Mouse (Mus musculus) neural tube, embryonic 10.5 days (tissue): ENCODE results near the gene Brwd1.
"Not testable (repeated sequence)": the region's sequence is repeated elsewhere in the genome, so short reads cannot be mapped to it uniquely, and the experiment has no call there.

Experiments used
- DNase-seq: peaks from one replicate; pipeline ENCODE4 v3.0.0-alpha.2; 2017; ENCODE audit warnings: low spot score; ENCODE audit errors: extremely low spot score

The Brwd1 gene

DNA sequence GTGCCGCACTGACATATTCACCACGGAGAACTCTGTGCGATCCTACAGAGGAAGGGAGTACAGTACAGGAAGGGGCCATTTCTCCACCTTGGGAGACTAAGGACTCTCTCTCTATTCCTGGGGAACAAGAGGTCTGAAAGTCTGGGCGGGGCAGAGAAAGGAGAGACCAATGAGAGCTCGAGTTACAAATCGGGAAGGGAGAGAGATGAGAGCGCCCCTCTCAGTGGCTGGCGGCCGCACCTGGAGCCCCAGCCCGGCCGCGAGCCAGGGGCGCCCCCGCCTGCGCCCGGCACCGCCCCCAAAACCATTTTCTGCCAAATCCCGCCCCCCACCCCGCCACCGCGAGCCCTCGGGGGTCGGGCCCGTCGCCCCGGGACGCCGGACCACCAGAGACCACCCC is 995 bp downstream of the Brwd1 start:
- no peak for DNase-seq

DNA sequence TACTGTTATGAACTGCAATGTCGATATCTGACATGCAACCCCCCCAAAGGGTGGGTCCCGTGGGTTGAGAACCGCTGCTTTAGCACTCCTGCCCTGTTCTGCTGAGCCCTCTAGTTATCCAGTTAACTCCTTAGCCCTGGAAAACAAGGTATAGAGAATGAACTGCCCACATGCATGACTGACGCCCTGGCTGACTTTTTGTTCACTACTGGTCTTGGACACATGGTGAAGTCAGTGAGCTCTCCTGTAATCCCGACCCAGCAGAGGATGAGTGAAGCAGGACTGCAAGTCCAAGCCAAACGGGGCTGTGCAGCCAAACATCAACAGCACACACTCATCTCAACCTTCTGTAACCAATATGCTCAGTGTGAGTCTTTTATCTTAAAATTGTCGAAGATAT is 1.8 kb downstream of the Brwd1 start:
- DNase-seq = no peak

DNA sequence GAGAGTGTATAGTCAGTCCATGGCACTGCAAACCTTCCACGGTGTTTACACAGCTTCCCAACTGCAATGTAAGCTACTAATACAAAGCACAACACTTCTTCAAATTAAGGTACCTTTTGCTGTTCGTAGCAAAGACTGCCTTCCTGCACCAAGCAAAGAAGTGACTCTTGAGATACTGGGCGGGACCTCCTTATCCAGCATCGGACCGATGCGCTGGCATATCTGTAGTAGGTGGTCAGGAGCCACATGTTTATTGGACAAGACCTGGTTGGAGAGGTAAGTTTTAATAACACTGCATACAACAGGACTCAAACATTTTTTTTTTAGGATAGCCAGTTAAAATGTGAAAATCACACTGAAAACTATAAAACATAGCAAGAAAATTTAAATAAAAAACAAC is 14.0 kb downstream of the Brwd1 start:
- no peak for DNase-seq

DNA sequence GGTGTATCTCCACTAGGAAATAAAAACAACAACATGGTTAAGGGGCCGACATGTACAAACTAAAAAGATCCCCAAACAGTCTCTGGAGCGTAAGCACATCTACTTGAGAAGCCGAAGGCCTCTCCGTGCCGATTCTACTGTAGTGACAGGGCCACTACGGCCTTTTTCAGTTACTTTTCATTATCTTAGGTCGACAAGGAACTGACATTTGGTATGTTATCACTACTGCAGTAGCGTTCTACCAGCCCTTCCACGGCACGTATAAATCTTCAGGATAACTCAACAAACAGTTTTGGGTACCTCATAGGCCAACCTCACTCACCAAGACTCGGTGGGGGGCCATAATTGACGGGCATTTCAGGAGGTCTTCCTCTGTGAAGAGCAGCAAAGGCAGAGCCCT is 16.2 kb downstream of the Brwd1 start:
- no peak for DNase-seq

DNA sequence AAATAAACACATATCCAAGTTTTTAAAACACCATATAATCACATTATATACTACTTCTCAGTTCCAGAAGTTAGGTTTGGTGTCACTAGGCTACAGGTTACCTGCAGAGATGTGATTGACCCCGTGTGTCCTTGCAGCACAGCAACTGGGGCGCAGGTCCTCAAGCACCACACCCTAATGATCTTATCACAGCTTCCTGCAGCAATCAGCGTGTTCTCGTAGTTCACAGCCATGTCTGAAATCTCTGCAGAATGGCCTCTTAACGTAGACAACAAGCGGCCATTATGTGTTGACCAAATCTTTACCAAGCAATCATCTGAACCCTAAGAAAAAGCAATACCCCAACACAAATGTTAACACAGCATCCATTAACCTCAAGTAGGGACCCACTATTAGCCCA is 17.7 kb downstream of the Brwd1 start:
- no peak for DNase-seq

DNA sequence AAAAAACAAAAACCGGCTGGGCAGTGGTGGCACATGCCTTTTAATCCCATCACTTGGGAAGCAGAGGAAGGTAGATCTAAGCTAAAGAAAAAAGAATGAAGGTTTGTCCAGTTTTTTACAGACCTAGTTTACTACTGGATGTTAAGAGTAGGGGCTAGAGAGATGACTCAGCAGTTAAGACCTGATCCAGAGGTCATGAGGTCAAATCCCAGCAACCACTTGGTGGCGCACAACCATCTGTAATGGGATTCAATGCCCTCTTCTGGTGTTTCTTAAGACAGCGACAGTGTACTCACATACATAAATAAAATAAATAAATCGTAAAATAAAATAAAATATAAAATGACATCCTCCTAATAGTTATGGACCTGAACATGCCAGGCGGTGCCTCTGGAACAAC is 38.2 kb downstream of the Brwd1 start:
- DNase-seq = no peak

DNA sequence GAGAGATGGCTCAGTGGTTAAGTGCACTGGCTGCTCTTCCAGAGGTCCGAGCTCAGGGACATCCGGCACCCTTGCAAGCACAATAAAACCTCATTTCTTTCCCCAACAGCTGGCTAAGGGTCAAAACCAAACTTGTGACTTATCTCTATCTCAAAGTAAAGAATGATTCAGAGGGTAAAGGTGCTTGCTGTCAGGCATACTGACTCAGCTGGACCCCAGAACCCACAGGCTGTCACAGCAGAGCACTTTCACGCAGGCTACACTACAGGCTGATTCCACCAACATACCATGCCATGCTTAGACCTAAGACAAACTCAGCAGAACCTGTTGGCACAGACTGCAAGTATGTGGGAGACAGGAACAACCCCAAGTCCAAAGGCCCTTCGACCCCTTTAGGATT is 41.6 kb downstream of the Brwd1 start:
- DNase-seq = no peak

DNA sequence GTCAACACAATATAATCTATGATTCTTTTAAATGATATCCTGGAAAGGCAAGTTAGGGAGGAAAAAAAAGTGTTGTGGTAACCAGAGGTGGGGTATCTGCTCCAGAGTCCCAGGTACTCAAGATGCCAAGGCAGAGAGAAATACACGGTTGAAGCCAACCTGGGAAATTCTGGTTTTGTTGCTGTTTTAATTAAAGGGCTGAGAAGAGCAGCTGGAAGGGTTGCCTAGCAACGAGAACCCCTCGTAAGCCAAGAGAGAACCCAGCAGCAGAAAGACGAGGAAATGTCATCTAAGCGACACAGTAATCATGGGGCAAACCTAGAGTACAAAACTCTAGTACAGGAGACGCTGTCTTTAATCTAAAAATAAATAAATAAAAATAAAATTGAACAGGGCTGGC is 42.8 kb downstream of the Brwd1 start:
- no peak for DNase-seq

DNA sequence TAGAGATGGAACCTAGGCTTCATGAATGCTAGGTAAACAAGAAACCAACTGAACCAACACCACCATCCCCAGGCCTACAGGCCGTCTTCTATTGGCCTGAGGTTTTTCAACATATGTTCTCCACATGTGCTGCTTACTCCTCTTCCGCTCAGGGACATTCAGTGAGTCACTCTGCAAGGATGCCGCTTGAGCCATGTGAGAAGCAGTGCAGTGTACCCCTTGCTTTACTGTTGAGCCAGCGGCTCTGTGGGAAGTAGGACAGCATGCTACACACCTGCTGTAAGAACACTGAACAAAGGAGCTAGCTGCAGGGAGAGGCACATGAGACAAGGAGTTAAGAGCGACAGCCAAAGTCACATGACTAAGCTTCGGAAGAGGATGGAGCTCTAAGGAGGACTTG is 47.9 kb downstream of the Brwd1 start:
- DNase-seq = peak; percentile 22

DNA sequence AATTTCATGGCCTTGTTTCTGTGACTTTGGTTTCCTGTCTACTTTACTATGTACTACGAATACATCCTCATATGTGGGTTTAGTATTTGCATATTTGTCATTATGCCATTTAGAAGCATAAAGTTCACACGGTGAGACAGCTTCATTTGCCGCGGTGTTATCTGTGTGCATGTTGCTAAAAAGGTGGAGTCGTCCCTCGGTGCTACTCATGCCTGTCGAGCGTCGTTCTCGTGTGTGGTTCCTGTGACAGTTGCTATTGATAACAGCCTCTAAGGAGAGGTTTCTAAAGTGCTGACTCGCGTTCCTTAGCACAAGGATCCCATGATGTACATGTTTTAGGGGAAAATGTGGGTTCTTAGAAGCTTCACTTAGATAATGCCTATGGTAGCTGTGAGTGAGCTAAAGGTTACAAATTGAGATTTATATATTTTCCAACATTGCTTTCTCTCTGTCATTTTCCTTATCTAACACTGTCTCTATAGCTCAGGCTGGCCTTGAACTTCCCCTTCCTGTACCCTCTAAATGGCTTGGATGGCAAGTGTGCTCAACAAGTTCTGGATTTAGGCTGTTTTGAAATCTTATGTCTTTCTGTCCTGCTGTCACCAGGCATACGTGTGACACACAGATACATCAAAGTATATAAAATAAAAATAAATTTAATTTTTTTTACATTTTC is 49.8 kb downstream of the Brwd1 start:
- no peak for DNase-seq

DNA sequence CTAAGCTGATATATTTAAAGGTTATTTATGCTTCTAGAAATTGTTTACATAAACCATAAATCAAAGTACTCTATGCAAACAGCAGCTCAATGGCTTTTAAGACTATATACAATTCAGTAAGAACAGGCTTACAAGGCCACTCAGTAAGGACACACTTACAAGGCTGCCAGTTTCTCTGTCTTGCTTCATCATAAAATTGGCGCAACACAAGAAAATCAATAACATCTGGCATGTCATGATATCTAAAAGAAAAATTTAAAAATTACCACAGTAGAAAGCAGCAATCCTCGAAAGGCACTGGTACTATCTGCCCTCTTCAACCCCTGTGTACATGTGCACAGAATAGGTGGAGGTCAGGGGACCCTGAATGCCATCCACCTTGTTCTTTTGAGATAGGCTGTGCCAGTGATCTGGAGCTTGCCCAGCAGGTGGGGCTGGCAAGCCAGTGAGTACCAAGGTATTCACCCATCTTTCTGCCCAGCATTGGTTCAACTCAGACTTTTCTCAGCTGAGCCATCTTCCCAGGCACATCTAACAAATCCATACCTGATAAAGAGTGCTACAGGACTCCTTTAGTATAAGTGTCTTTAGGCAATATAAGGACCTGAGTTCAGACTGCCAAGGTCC is 51.7 kb downstream of the Brwd1 start:
- no peak for DNase-seq

DNA sequence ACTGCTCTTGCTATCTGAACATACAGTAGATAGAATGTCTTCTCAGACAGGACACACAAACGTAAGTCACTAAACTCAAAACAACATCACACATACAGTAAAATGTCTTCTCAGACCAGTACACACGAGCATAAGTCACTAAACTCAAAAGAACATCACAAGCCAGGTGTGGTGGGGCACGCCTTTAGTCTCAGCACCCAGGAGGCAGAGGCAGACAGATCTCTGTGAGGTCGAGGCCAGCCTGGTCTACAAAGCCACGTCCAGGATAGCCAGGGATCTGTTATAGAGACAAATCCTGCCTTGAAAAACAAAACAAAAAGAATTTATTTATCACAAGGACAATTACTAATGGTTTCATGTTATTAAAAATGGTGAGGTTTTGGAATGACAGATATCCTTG is 56.1 kb downstream of the Brwd1 start:
- no peak for DNase-seq

DNA sequence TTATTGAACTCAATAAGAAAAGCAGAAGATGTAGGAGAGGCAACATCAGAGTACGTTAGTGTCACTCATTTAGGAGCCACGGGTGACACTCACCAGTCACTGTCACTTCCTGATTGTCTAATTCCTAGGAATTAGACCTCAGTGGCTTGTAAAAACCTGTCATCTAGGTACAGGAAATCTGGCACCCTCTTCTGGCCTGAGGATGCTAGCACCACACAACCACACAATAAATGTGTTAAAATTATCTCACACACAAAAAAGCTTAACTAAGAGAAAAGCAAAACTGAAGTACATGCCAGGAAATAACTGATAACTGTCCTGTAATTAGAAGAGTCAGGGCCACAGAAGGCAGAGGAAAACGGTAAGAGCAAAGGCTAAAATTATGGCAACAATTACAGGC is 57.1 kb downstream of the Brwd1 start:
- DNase-seq = no peak

DNA sequence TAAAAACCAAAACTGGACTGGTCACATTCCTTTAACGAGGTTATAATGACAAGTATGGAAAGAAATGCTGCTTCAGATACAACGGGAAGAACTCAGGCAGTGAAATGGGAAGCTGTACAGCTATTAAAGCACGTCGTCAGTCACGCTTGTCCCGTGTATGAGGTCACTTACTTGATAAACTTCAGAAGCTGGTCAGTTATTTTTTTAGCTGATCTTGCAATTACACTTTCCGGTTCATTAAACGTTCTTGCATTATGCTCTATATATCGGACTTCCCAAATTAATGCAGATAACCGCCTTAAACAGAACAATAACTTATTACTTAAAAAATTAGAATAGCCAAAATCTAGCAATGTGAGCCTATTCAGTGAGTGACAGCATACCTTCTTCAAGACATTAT is 61.3 kb downstream of the Brwd1 start:
- DNase-seq = no peak

DNA sequence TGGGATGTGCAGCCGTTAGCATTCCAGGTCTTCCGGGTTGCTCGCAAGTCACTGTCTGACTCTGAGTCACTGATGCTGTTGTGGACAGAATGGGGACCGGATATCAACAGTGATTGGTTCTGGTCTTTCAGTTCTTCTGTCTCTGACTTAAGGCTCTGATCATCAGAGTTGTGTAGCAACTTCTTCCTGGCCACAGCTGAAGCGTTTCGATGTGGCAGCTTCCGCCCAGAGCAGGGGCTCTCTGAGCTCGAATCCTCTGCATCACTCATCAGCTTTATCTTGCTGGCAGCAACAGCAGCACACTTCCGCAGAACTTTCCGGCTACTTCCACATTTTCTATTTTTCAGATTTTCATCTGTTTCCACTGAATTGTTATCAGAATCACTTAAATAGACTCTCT is 73.2 kb downstream of the Brwd1 start:
- DNase-seq = not testable (repeated sequence)

DNA sequence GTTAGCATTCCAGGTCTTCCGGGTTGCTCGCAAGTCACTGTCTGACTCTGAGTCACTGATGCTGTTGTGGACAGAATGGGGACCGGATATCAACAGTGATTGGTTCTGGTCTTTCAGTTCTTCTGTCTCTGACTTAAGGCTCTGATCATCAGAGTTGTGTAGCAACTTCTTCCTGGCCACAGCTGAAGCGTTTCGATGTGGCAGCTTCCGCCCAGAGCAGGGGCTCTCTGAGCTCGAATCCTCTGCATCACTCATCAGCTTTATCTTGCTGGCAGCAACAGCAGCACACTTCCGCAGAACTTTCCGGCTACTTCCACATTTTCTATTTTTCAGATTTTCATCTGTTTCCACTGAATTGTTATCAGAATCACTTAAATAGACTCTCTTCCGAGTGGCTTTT is 78.0 kb downstream of the Brwd1 start:
- not testable (repeated sequence) for DNase-seq

DNA sequence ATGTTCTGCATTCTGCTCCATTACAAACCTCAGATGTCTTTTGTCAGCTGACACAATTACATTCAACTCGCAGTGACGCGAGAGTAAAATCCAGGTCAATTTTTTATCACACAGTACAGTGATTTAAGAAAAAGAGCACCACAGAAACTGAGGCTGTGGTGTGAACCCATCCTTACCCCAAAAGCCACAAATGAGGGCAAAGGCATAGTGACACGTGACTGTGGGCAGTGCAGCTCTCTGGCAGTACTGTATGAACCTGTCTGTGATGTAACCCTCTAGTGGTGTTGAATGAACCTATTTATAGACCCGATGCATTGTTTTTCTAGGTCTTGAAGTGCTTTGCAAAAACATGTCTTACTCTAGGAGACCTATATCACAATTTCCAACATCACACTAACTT is 83.0 kb downstream of the Brwd1 start:
- no peak for DNase-seq

DNA sequence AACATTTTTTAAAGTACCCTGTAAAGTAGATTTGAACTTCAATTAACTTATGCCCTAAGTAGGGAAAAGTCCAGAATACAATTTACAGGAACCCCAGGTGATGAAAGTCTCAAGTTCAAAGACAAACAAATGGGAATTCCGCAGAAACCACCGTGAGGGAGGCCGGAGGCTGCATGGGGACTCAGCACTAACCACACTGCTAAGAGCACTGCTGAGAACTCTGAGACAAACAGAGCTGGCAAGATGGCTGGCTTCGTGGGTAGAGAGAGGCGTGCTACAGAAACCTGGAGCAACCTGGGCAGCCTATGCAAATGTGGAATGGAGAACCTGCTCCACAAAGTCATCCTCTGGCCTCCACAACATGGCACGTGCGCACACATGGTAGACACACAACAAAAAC is 86.2 kb downstream of the Brwd1 start:
- no peak for DNase-seq

DNA sequence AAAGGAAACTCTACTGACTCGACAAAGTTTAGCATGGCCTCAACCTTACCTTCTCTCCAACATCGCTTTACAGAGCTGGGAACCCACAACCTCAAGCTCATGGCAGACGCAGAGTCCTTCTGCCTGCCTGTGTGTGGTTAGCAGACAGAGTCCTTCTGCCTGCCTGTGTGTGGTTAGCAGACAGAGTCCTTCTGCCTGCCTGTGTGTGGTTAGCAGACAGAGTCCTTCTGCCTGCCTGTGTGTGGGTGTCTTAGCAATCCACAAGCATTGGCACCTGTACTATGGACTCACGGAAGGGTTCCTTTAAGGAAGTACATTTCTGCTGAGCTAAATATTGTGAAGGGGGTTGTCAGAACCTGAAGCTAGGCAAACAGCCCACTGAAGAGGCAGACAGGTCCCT is 87.8 kb downstream of the Brwd1 start:
- not testable (repeated sequence) for DNase-seq

DNA sequence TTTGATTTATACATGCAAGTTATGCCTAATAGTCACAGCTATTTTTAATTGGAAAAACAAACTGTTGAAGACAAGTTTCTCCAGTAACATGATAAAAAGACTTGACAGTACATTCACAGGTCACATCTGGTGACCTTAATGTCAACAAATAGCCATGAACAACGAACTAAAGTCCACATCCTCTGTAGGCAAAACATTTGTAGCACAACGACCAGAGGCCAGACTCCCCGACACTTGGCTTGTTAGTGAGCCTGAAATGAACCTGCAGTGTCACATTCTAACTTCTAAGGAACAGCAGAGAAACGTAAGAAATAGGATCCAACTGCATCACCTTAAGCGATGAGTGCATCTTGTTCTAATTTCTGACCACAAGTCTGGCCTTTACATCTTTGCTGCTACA is 89.7 kb downstream of the Brwd1 start:
- DNase-seq = no peak

DNA sequence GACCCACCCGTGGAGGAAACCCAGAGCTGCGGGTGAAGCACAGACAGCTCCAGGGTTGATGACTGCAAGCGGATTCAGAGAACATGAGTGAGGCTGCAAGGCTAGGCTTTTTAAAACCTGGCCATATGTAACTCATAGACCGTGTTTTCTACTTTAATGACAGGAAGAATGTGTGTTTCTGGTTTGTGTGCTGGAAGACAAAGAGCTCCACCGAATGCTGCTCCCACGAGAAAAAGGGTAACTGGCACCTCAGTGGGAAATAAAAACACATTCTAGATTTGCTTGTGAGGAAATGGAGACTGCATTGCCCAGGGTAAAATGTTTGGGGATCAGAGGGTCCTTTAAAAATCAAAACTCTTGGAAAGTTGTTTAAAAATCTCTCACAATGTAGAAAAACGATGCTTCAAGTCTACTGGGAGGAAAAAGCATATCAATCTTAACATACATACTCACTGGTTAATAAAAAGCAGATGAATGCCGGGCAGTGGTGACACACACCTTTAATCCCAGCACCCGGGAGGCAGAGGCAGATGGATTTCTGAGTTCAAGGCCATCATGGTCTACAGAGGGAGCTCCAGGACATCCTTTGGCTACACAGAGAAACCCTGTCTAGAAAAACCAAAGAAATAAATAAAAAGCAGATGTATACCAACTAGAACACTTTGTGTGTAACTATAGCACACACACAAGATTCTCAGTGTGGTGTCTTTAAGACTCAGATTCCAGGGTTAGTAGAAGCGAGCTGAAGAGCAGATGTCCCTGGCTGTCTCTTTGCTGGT is 91.0 kb downstream of the Brwd1 start:
- DNase-seq = no peak

DNA sequence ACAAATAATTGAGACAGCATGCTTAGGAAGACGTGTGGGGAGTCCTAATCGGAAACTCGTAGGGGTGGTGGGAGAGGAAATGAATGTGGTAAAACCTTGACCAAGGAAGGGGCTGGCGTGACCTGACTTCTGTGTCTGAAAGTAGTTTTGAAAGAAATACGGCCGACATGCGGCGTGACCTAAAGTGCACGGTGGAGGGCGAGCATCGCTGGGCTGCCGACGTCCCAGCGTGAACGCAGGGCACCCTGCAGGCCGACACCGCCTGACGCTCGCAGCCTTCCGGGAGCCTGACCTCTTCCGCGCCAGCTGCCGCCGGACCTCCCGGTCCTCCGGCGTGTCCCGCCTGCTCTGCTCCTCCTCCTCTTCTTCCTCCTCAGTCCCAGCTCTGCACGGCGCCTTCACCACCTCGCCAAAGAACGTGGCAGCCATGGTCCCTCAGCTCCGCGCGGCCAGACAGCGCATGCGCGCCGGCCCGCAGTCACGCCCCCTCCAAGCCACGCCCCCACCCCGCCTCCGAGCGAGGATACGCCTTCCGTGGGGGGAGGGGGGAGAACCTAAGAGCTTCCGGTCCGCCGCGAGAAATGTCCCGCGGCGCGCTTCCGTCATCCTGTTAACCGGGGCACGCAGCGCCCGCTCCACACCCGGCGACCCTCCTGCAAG is 91.7 kb downstream of the Brwd1 start, which contains the start of gene Psmg1:
Gene Psmg1, minus strand, starts transcription at position 499 of the 660 bp plus-strand sequence.
- peak; percentile 99 for DNase-seq
